Mouse (Mus musculus) erythroblast, embryonic 14.5 days (primary cell): ENCODE measurements at regions not wholly inside any gene's neighbourhood (a gene's known extent, or its start where the extent isn't known, plus 50 kb on each side); places are given as distances from the start of the nearest gene placed in this dataset.

Experiments used
- GATA1 ChIP-seq: IDR thresholded peaks from 2 replicates; pipeline ENCODE4 v1.6.1; 2012; ENCODE audit warnings: low read length, inconsistent platforms, mixed read lengths
- TAL1 ChIP-seq: IDR thresholded peaks from 3 replicates; pipeline ENCODE4 v1.6.1; 2012; ENCODE audit warnings: low read length, inconsistent platforms, mixed read lengths

GRCm38 (mm10) chr10:37873925-37874324 is 735.2 kb upstream of the Marcks start:
- TF ChIP-seq TAL1 (no peak), GATA1 (no peak)
